ENCODE assay signal across 7 mouse cellular contexts in genomic region chr6:54565012-54565411, GRCm38 (mm10). TPM values are rescaled to one million over a fixed set of nuclear protein-coding genes. Genes with fewer than 3 reads are reported as not detected.
DNase-seq lines count a peak whose midpoint lies in the region; ATAC-seq and TF ChIP-seq lines count a peak whose summit lies in the region.

No protein-coding gene starts in this region.

- no peaks in the 10 kb centered on the region for H3K36me3 ChIP-seq in ES-Bruce4 (ENCODE audit: control insufficient read depth, insufficient read depth, low read length, poor library complexity, severe bottlenecking)
- H3K36me3 ChIP-seq in forebrain, embryonic 12.5 days (replicated peaks): no peaks in the 10 kb centered on the region
- H3K36me3 ChIP-seq in limb, embryonic 13.5 days: no peaks in the 10 kb centered on the region
- no peaks in the 10 kb centered on the region for H3K36me3 ChIP-seq in stomach, embryonic 16.5 days (ENCODE audit: control insufficient read depth, insufficient read depth, low read length)

- H3K4me1 ChIP-seq in ES-Bruce4 (ENCODE audit: control insufficient read depth, insufficient read depth, low read length): no peaks in the 10 kb centered on the region
- peaks cover 59% of the 10 kb centered on the region for H3K4me1 ChIP-seq in forebrain, embryonic 12.5 days
- peaks cover 40% of the 10 kb centered on the region for H3K4me1 ChIP-seq in limb, embryonic 13.5 days
- 0 out of 2 replicates have a peak, but pooled peaks cover 4% of the 10 kb centered on the region for H3K4me1 ChIP-seq in stomach, embryonic 16.5 days (ENCODE audit: control insufficient read depth, insufficient read depth, low read length)

- peak overlapping the region; percentile 64 for H3K27ac ChIP-seq in ES-Bruce4 (ENCODE audit: insufficient read depth, low read length)
- peak overlapping the region; percentile 95 for H3K27ac ChIP-seq in forebrain, embryonic 12.5 days
- no peak overlapping the region for H3K27ac ChIP-seq in limb, embryonic 13.5 days
- no peak overlapping the region for H3K27ac ChIP-seq in stomach, embryonic 16.5 days (ENCODE audit: low read length)
- no peak overlapping the region for H3K27ac ChIP-seq in gastrocnemius, adult 2 months

- intact Hi-C loops in gastrocnemius, adult 2 months (cut with DNase I): no loop called here

- no peak for ATAC-seq in forebrain, embryonic 12.5 days (ENCODE audit: low FRiP score)
- no peak for ATAC-seq in limb, embryonic 13.5 days (ENCODE audit: low FRiP score, low read depth)
- ATAC-seq in stomach, embryonic 16.5 days (ENCODE audit: insufficient read depth, low FRiP score): 0 out of 2 replicates have a peak, but pooled peaks have one; percentile 38

- H3K9me3 ChIP-seq in ES-Bruce4 (replicated peaks; ENCODE audit: control insufficient read depth, insufficient read depth, low read length, poor library complexity, severe bottlenecking): no peaks in the 10 kb centered on the region
- no peaks in the 10 kb centered on the region for H3K9me3 ChIP-seq in forebrain, embryonic 12.5 days
- H3K9me3 ChIP-seq in limb, embryonic 13.5 days: no peaks in the 10 kb centered on the region
- H3K9me3 ChIP-seq in stomach, embryonic 16.5 days (replicated peaks; ENCODE audit: control insufficient read depth, low read length): no peaks in the 10 kb centered on the region

- DNase-seq in NIH3T3 (ENCODE audit: low read depth): peak; percentile 12
- no peak for DNase-seq in gastrocnemius, adult 2 months
- DNase-seq in kidney, adult 9 months: no peak

- no peak for TF ChIP-seq CTCF in ES-Bruce4 (IDR thresholded peaks at IDR 0.05; ENCODE audit: low read depth, low read length)
- TF ChIP-seq CTCF in gastrocnemius, adult 2 months (IDR thresholded peaks at IDR 0.05): no peak

- 4% methylated on average over 3 of the region's 3 CpGs for WGBS in forebrain, embryonic 12.5 days
- WGBS in limb, embryonic 13.5 days: 35% methylated on average over 3 of the region's 3 CpGs
- 48% methylated on average over 3 of the region's 3 CpGs for WGBS in stomach, embryonic 16.5 days

- TF ChIP-seq EP300 in ES-Bruce4 (IDR thresholded peaks at IDR 0.05; ENCODE audit: insufficient read depth, low read depth, low read length): no peak

- H3K27me3 ChIP-seq in ES-Bruce4 (ENCODE audit: control insufficient read depth, insufficient read depth, low read length, poor library complexity, severe bottlenecking): no peaks in the 10 kb centered on the region
- H3K27me3 ChIP-seq in forebrain, embryonic 12.5 days: no peaks in the 10 kb centered on the region
- H3K27me3 ChIP-seq in limb, embryonic 13.5 days: peaks cover 10% of the 10 kb centered on the region; the same call in 1 of the 2 replicates
- no peaks in the 10 kb centered on the region for H3K27me3 ChIP-seq in stomach, embryonic 16.5 days (ENCODE audit: control insufficient read depth, insufficient read depth, low read length)

- H3K4me2 ChIP-seq in forebrain, embryonic 12.5 days: peak overlapping the region; percentile 74
- H3K4me2 ChIP-seq in limb, embryonic 13.5 days (replicated peaks): peak overlapping the region; percentile 90
- 0 out of 2 replicates have a peak overlapping the region, but pooled peaks have one; percentile 93 for H3K4me2 ChIP-seq in stomach, embryonic 16.5 days (ENCODE audit: low read depth, low read length)

- TF ChIP-seq POLR2A in ES-Bruce4 (IDR thresholded peaks at IDR 0.05; ENCODE audit: insufficient read depth, low read length): no peak

- no peak overlapping the region for H3K9ac ChIP-seq in ES-Bruce4 (ENCODE audit: low read depth, poor library complexity, severe bottlenecking)
- H3K9ac ChIP-seq in forebrain, embryonic 12.5 days: peak overlapping the region; percentile 88
- no peak overlapping the region for H3K9ac ChIP-seq in limb, embryonic 13.5 days
- H3K9ac ChIP-seq in stomach, embryonic 16.5 days (ENCODE audit: low read length): no peak overlapping the region

- no peak overlapping the region for H3K4me3 ChIP-seq in ES-Bruce4 (ENCODE audit: low read depth, low read length)
- H3K4me3 ChIP-seq in forebrain, embryonic 12.5 days (replicated peaks): peak overlapping the region; percentile 71
- H3K4me3 ChIP-seq in limb, embryonic 13.5 days: peak overlapping the region; percentile 56
- no peak overlapping the region for H3K4me3 ChIP-seq in stomach, embryonic 16.5 days (replicated peaks; ENCODE audit: low read length)
- no peak overlapping the region; the same call in 1 of the 2 replicates for H3K4me3 ChIP-seq in gastrocnemius, adult 2 months

RNA-seq across cellular contexts. Expression of gene Scrn1, which starts 1.3 kb away (rescaled TPM):
- 7.8 and 8.2 TPM in 2 replicates for polyA plus RNA-seq in ES-Bruce4 (2011; ENCODE audit: insufficient read depth, insufficient read length, low read depth, missing spikeins)
- polyA plus RNA-seq in forebrain, embryonic 12.5 days (2016; fragmentation: Nextera tagmentation; extraction: Ambion mirVana): 119 and 157 TPM in 2 replicates
- 11.5 and 13.0 TPM in 2 replicates for polyA plus RNA-seq in limb, embryonic 13.5 days (2015; fragmentation: Nextera tagmentation; extraction: Ambion mirVana)
- 6.9 and 8.3 TPM in 2 replicates for polyA plus RNA-seq in stomach, embryonic 16.5 days (2015; fragmentation: Nextera tagmentation; extraction: Ambion mirVana)
- total RNA-seq in gastrocnemius, adult 2 months (2021): 1 to 10 TPM; 1.4 to 1.6 TPM

RNA-seq across cellular contexts. Expression of gene Plekha8, which starts 29.9 kb away (rescaled TPM):
- polyA plus RNA-seq in ES-Bruce4 (2011; ENCODE audit: insufficient read depth, insufficient read length, low read depth, missing spikeins): 15.0 and 16.9 TPM in 2 replicates
- 20.1 and 21.2 TPM in 2 replicates for polyA plus RNA-seq in forebrain, embryonic 12.5 days (2016; fragmentation: Nextera tagmentation; extraction: Ambion mirVana)
- polyA plus RNA-seq in limb, embryonic 13.5 days (2015; fragmentation: Nextera tagmentation; extraction: Ambion mirVana): 14.6 and 16.7 TPM in 2 replicates
- 5.3 and 5.7 TPM in 2 replicates for polyA plus RNA-seq in stomach, embryonic 16.5 days (2015; fragmentation: Nextera tagmentation; extraction: Ambion mirVana)
- 1 to 10 TPM; 3.3 to 4.0 TPM for total RNA-seq in gastrocnemius, adult 2 months (2021)

RNA-seq across cellular contexts. Expression of gene Fkbp14, which starts 32.1 kb away (rescaled TPM):
- polyA plus RNA-seq in ES-Bruce4 (2011; ENCODE audit: insufficient read depth, insufficient read length, low read depth, missing spikeins): 3.1 and 5.0 TPM in 2 replicates
- polyA plus RNA-seq in forebrain, embryonic 12.5 days (2016; fragmentation: Nextera tagmentation; extraction: Ambion mirVana): 13.9 and 18.4 TPM in 2 replicates
- 44.1 and 51.3 TPM in 2 replicates for polyA plus RNA-seq in limb, embryonic 13.5 days (2015; fragmentation: Nextera tagmentation; extraction: Ambion mirVana)
- 33.9 and 34.2 TPM in 2 replicates for polyA plus RNA-seq in stomach, embryonic 16.5 days (2015; fragmentation: Nextera tagmentation; extraction: Ambion mirVana)
- 1 to 10 TPM; 3.4 to 6.3 TPM for total RNA-seq in gastrocnemius, adult 2 months (2021)

Comparison
In these comparisons a context has a peak if more than half of its experiments do, and no peak if none do; other contexts are left out.
1. H3K27ac ChIP-seq: peak in ES-Bruce4 (single experiment) and forebrain, embryonic 12.5 days (single experiment); none in limb, embryonic 13.5 days (single experiment), stomach, embryonic 16.5 days (single experiment) and gastrocnemius, adult 2 months (single experiment).
2. H3K4me3 ChIP-seq: peak in forebrain, embryonic 12.5 days (single experiment) and limb, embryonic 13.5 days (single experiment); none in ES-Bruce4 (single experiment), stomach, embryonic 16.5 days (single experiment) and gastrocnemius, adult 2 months (single experiment).
3. Peak in every context shown above with its lines, with median percentiles within 50 percentile points of each other: H3K4me2 ChIP-seq.